Mouse (Mus musculus): ENCODE results near the gene Pdxp. TPM values are rescaled to one million over a fixed set of nuclear protein-coding genes. Genes with fewer than 3 reads are reported as not detected.

Pdxp gene
- total and polyA plus RNA-seq, 3 experiments = 2.8 to 9.8 (median 5.4) TPM

- TF ChIP-seq HCFC1 (IDR thresholded peaks at IDR 0.05; ENCODE audit: low read depth, low read length) (no peak), RAD21 (IDR thresholded peaks at IDR 0.05; ENCODE audit: low read depth, low read length) (peak; percentile 73), MEF2A (IDR thresholded peaks at IDR 0.05; ENCODE audit: borderline replicate concordance, low read depth, low read length) (no peak), MAZ (IDR thresholded peaks at IDR 0.05; ENCODE audit: low read depth, low read length) (peak; percentile 56; the same call in 1 of the 2 replicates), SIN3A (IDR thresholded peaks at IDR 0.05; ENCODE audit: low read length) (no peak; the same call in 1 of the 2 replicates), E2F4 (IDR thresholded peaks at IDR 0.05; ENCODE audit: insufficient replicate concordance, low read depth, low read length) (no peak), UBTF (IDR thresholded peaks at IDR 0.05; ENCODE audit: low read depth, low read length) (no peak), CHD1 (IDR thresholded peaks at IDR 0.05; ENCODE audit: low read depth, low read length) (no peak), POLR2AphosphoS2 (IDR thresholded peaks at IDR 0.05; ENCODE audit: low read depth, low read length) (no peak), BHLHE40 (IDR thresholded peaks at IDR 0.05; ENCODE audit: low read depth, low read length) (peak; percentile 10; the same call in 1 of the 2 replicates), ZMIZ1 (IDR thresholded peaks at IDR 0.05; ENCODE audit: low read depth, low read length) (0 out of 2 replicates have a peak, but pooled peaks have one; percentile 12), TCF12 (IDR thresholded peaks at IDR 0.05; ENCODE audit: low read depth, low read length) (peak; percentile 9; the same call in 1 of the 2 replicates), JUND (conservative IDR thresholded peaks at IDR 0.05; ENCODE audit: low read depth, low read length) (peak; percentile 54), POLR2A (IDR thresholded peaks at IDR 0.05; ENCODE audit: low read depth, low read length) (no peak)
Observed at GRCm38 (mm10) chr15:78931577-78931976, 17.9 kb downstream of the Pdxp start (continued).

GRCm38 (mm10) chr15:78934784-78935320 lies 21.1 kb downstream of the Pdxp start, which contains the start of gene Nol12:
TSS of gene Nol12 (plus strand) at chr15:78934933.
- H3K36me3 ChIP-seq (replicated peaks in 1 of 2; ENCODE audit: control insufficient read depth in 1 of 2, insufficient read depth in 1 of 2, low read length in 1 of 2) = peaks cover 38 to 52% of the 10 kb centered on the region in 2 experiments
- H3K4me2 ChIP-seq (ENCODE audit: insufficient read depth, low read depth, poor library complexity, severe bottlenecking) = peak within 1 kb of the TSS; percentile 90
- peaks cover 14% of the 10 kb centered on the region; the same call in 1 of the 2 replicates for H3K79me2 ChIP-seq (replicated peaks; ENCODE audit: control insufficient read depth, extremely low read depth, insufficient read depth, poor library complexity, severe bottlenecking)
- peak; percentile 95 for DNase-seq (ENCODE audit: extremely low read depth)
- peak within 1 kb of the TSS; percentile 82 for H3K9ac ChIP-seq (ENCODE audit: insufficient read depth, low read depth)
- H3K4me3 ChIP-seq (replicated peaks in 1 of 3; ENCODE audit: low read depth in 2 of 3, low read length in 2 of 3, poor library complexity in 1 of 3) = peak within 1 kb of the TSS; percentile 63 to 97 (median 86)
- in situ Hi-C loops (cut with MboI; ENCODE audit: low pct_ligation_motif_present, low pct_unique_long_range_greater_than_20kb, low sequenced_read_pairs) (no loop called here), dilution Hi-C loops (cut with MboI; ENCODE audit: extremely low pct_ligation_motif_present, extremely low pct_unique_long_range_greater_than_20kb, low sequenced_read_pairs) (no loop called here)
- peak within 1 kb of the TSS; percentile 23; the same call in 1 of the 2 replicates for H3K27ac ChIP-seq (ENCODE audit: insufficient read depth, low read depth)
- H3K4me1 ChIP-seq (ENCODE audit: control insufficient read depth in 1 of 2, insufficient read depth in 2 of 2) = peaks cover 6 to 32% of the 10 kb centered on the region in 2 experiments; a peak in 3 of 4 replicates
- H3K27me3 ChIP-seq (replicated peaks) = no peaks in the 10 kb centered on the region
- no peaks in the 10 kb centered on the region for H3K9me3 ChIP-seq (replicated peaks; ENCODE audit: low read length)
- no peak for TF ChIP-seq MEF2A (IDR thresholded peaks at IDR 0.05; ENCODE audit: borderline replicate concordance, low read depth, low read length)
- TF ChIP-seq TBP (conservative IDR thresholded peaks at IDR 0.05; ENCODE audit: low read depth, low read length) = peak; percentile 92
- no peak for TF ChIP-seq E2F4 (IDR thresholded peaks at IDR 0.05; ENCODE audit: insufficient replicate concordance, low read depth, low read length)
- no peak for TF ChIP-seq CHD1 (IDR thresholded peaks at IDR 0.05; ENCODE audit: low read depth, low read length)
- peak; percentile 92 for TF ChIP-seq HCFC1 (IDR thresholded peaks at IDR 0.05; ENCODE audit: low read depth, low read length)
- peak; percentile 97 for TF ChIP-seq ELF1 (IDR thresholded peaks at IDR 0.05; ENCODE audit: low read depth, low read length)
- peak; percentile 70; the same call in 1 of the 2 replicates for TF ChIP-seq UBTF (IDR thresholded peaks at IDR 0.05; ENCODE audit: low read depth, low read length)
- peak; percentile 6; the same call in 1 of the 2 replicates for TF ChIP-seq ZNF384 (IDR thresholded peaks at IDR 0.05; ENCODE audit: low read depth, low read length)
- TF ChIP-seq EP300 (IDR thresholded peaks at IDR 0.05; ENCODE audit: low read length) = peak; percentile 37
- no peak for TF ChIP-seq PAX5 (IDR thresholded peaks at IDR 0.05; ENCODE audit: low read length)
- TF ChIP-seq CTCF (conservative IDR thresholded peaks at IDR 0.05 in 1 of 2, IDR thresholded peaks at IDR 0.05 in 1 of 2; ENCODE audit: low read depth in 2 of 2, low read length in 2 of 2) = no peak
- TF ChIP-seq NELFE (IDR thresholded peaks at IDR 0.05; ENCODE audit: low read depth, low read length) = peak; percentile 82
- no peak; the same call in 1 of the 2 replicates for TF ChIP-seq JUN (IDR thresholded peaks at IDR 0.05; ENCODE audit: insufficient read depth, low read depth, low read length)
- no peak for TF ChIP-seq RAD21 (IDR thresholded peaks at IDR 0.05; ENCODE audit: low read depth, low read length)
- TF ChIP-seq MXI1 (IDR thresholded peaks at IDR 0.05; ENCODE audit: low read depth, low read length) = peak; percentile 98
- no peak for TF ChIP-seq MAFK (IDR thresholded peaks at IDR 0.05; ENCODE audit: insufficient replicate concordance, low read length)
- TF ChIP-seq NRF1 (IDR thresholded peaks at IDR 0.05; ENCODE audit: low read depth, low read length) = peak; percentile 65
- 0 out of 2 replicates have a peak, but pooled peaks have one; percentile 14 for TF ChIP-seq MAZ (IDR thresholded peaks at IDR 0.05; ENCODE audit: low read depth, low read length)
- 0 out of 2 replicates have a peak, but pooled peaks have one; percentile 1 for TF ChIP-seq SMC3 (IDR thresholded peaks at IDR 0.05; ENCODE audit: low read depth, low read length)
- TF ChIP-seq MYC (IDR thresholded peaks at IDR 0.05; ENCODE audit: low read depth, low read length) = peak; percentile 99
- TF ChIP-seq TCF12 (IDR thresholded peaks at IDR 0.05; ENCODE audit: low read depth, low read length) = peak; percentile 76
- no peak; the same call in 1 of the 2 replicates for TF ChIP-seq USF1 (IDR thresholded peaks at IDR 0.05; ENCODE audit: low read depth, low read length)
- peak; percentile 86 for TF ChIP-seq POLR2A (IDR thresholded peaks at IDR 0.05; ENCODE audit: low read depth, low read length)
- TF ChIP-seq SIN3A (IDR thresholded peaks at IDR 0.05; ENCODE audit: low read length) = peak; percentile 97
- no peak for TF ChIP-seq ETS1 (conservative IDR thresholded peaks at IDR 0.05; ENCODE audit: low read depth, low read length)
- no peak; the same call in 1 of the 2 replicates for TF ChIP-seq GABPA (IDR thresholded peaks at IDR 0.05; ENCODE audit: insufficient replicate concordance, low read depth, low read length)
- TF ChIP-seq JUND (conservative IDR thresholded peaks at IDR 0.05; ENCODE audit: low read depth, low read length) = no peak
- 0 out of 2 replicates have a peak, but pooled peaks have one; percentile 50 for TF ChIP-seq RCOR1 (conservative IDR thresholded peaks at IDR 0.05; ENCODE audit: low read depth, low read length)
- no peak for TF ChIP-seq ZKSCAN1 (IDR thresholded peaks at IDR 0.05; ENCODE audit: borderline replicate concordance, low read depth, low read length)
- TF ChIP-seq KAT2A (IDR thresholded peaks at IDR 0.05; ENCODE audit: insufficient replicate concordance, low read length) = peak; percentile 81; the same call in 1 of the 2 replicates
